In the genomic region with DNA sequence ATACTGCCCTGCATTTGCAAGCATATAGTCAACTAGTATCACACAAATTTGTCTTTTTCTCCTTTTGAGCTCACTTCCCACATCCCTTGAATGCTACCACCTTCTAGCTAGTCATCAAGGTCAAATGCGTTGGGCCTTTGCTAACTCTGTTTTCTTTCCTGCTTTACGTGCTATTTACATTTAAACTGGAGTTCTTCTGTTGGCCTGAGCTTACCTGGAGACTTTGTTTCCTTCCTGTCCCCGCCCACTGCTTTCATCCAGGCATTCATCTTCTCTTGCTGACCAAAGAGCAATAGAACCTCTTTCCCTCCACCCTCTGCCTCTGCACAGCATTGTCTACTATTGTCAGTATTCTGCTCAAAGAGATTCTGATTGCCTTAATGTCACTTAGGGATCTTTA, we compare ENCODE assay signal across 26 mouse cellular contexts.
"Had no signal": no experiment of that assay in that cellular context is flagged by ENCODE, and none has a peak within 500 bp of the region (broad histone marks: within the 10 kb centered on the region; RNA-seq: fewer than 3 reads in every experiment).

No protein-coding gene starts in this region.

- H3K4me3 ChIP-seq: heart, adult 2 months; heart, embryonic 13.5 days; heart, embryonic 15.5 days; hindbrain, embryonic 13.5 days; hindbrain, embryonic 15.5 days; kidney, embryonic 15.5 days; limb, embryonic 13.5 days; limb, embryonic 15.5 days; liver, embryonic 12.5 days had no signal

- H3K9ac ChIP-seq: heart, embryonic 13.5 days; heart, embryonic 15.5 days; hindbrain, embryonic 13.5 days; hindbrain, embryonic 15.5 days; kidney, embryonic 15.5 days; limb, embryonic 13.5 days; limb, embryonic 15.5 days; liver, embryonic 12.5 days; liver, embryonic 14.5 days had no signal

- H3K9me3 ChIP-seq: heart, embryonic 13.5 days; heart, embryonic 15.5 days; hindbrain, embryonic 13.5 days; hindbrain, embryonic 15.5 days; kidney, embryonic 15.5 days; limb, embryonic 13.5 days; limb, embryonic 15.5 days; liver, embryonic 12.5 days had no signal

- H3K27ac ChIP-seq: heart, adult 2 months; heart, embryonic 13.5 days; heart, embryonic 15.5 days; hindbrain, embryonic 13.5 days; hindbrain, embryonic 15.5 days; hindbrain, postnatal 0 days; kidney, embryonic 15.5 days; kidney, postnatal 0 days; limb, embryonic 13.5 days; limb, embryonic 15.5 days; liver, embryonic 12.5 days; liver, embryonic 14.5 days had no signal

- DNase-seq: gastrocnemius, postnatal 14 days; gastrocnemius, postnatal 36 days; heart, adult 11 months; heart, adult 2 months; heart, postnatal 14 days; heart, postnatal 36 days; kidney, adult 18-20 months; kidney, adult 8-10 months; kidney, postnatal 25 days; kidney, postnatal 4 days; layer of hippocampus, adult 9-11 months; layer of hippocampus, postnatal 36 days; left cerebral cortex, postnatal 4 days had no signal

- H3K27me3 ChIP-seq: heart, embryonic 13.5 days; heart, embryonic 15.5 days; hindbrain, embryonic 13.5 days; hindbrain, embryonic 15.5 days; kidney, embryonic 15.5 days; limb, embryonic 13.5 days; limb, embryonic 15.5 days; liver, embryonic 12.5 days had no signal

- H3K4me1 ChIP-seq: heart, embryonic 15.5 days; hindbrain, embryonic 13.5 days; hindbrain, embryonic 15.5 days; kidney, embryonic 15.5 days; limb, embryonic 13.5 days; limb, embryonic 15.5 days; liver, embryonic 12.5 days had no signal

- H3K4me2 ChIP-seq: heart, embryonic 11.5 days; heart, embryonic 13.5 days; heart, embryonic 15.5 days; hindbrain, embryonic 13.5 days; hindbrain, embryonic 15.5 days; kidney, embryonic 15.5 days; limb, embryonic 13.5 days; limb, embryonic 15.5 days; liver, embryonic 12.5 days had no signal

- ATAC-seq: intestine, embryonic 16.5 days; liver, embryonic 12.5 days had no signal

- H3K36me3 ChIP-seq: heart, embryonic 13.5 days; heart, embryonic 15.5 days; hindbrain, embryonic 13.5 days; hindbrain, embryonic 15.5 days; kidney, embryonic 15.5 days; limb, embryonic 13.5 days; limb, embryonic 15.5 days; liver, embryonic 12.5 days had no signal
